Mouse (Mus musculus): ENCODE measurements around the gene Arrdc4.

DNA sequence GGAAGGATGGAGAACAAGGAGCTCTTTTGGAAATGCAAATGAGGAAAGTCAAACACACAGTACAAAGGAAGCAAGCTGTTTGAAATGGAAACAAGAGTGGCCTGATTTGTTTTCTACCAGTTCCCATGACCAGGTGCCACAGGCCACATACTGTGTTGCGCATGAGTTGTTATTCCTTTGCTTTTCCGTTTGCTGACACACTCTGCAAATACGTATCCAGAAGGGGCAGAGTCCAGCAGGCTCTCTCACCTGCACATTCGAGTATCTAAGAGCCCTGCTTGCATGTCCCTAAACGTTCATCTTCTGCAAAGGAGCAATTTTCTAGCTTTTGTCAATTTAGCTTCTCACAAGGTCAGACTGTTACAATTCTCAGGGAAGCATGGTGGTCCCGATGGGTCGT lies 24.3 kb downstream of the Arrdc4 start:
- TF ChIP-seq TAL1 (conservative IDR thresholded peaks at IDR 0.05; ENCODE audit: low read depth, low read length), result no peak
- no peak for TF ChIP-seq CTCF (IDR thresholded peaks at IDR 0.05; ENCODE audit: low read depth, low read length)
- TF ChIP-seq POLR2AphosphoS5 (IDR thresholded peaks at IDR 0.05; ENCODE audit: insufficient replicate concordance, low read depth, low read length), result no peak
- TF ChIP-seq GATA1 (IDR thresholded peaks at IDR 0.05; ENCODE audit: borderline replicate concordance, low read length), result no peak
- TF ChIP-seq GATA2 (IDR thresholded peaks at IDR 0.05; ENCODE audit: borderline replicate concordance, low read depth, low read length), result no peak

All from G1E (cell line).